Mouse (Mus musculus) midbrain, postnatal 0 days (tissue): ENCODE measurements at regions not wholly inside any gene's neighbourhood (a gene's known extent, or its start where the extent isn't known, plus 50 kb on each side); places are given as distances from the start of the nearest gene placed in this dataset.

Experiments used
- ATAC-seq: fragments of 200-750 bp; cut with Nextera tagmentation; 2 replicates; pipeline ENCODE4 v1.8.0; 2017; ENCODE audit warnings: moderate number of reproducible peaks, mild to moderate bottlenecking, moderate TSS enrichment, moderate library complexity; ENCODE audit not compliant: low FRiP score
- DNase-seq: peaks from one replicate; pipeline ENCODE4 v3.0.0-alpha.2; 2015; ENCODE audit warnings: low spot score
- H3K27ac ChIP-seq: fragments of 300-500 bp; sonication (generic); 2 replicates; pipeline ENCODE4 v1.5.1; 2014; ENCODE audit warnings: low read depth, mild to moderate bottlenecking, low read length, mixed read lengths
- H3K27me3 ChIP-seq: fragments of 300-500 bp; sonication (generic); 2 replicates; pipeline ENCODE4 v1.6.1; 2014; ENCODE audit warnings: low read length, control low read depth, mixed read lengths; ENCODE audit not compliant: insufficient read depth
- H3K36me3 ChIP-seq: fragments of 300-500 bp; sonication (generic); 2 replicates; pipeline ENCODE4 v1.6.1; 2014; ENCODE audit warnings: low read length, control low read depth, mixed read lengths; ENCODE audit not compliant: insufficient read depth
- H3K4me1 ChIP-seq: fragments of 300-500 bp; sonication (generic); 2 replicates; pipeline ENCODE4 v1.6.1; 2014; ENCODE audit warnings: mild to moderate bottlenecking, control low read depth, antibody characterized with exemption, low read length, mixed read lengths; ENCODE audit not compliant: insufficient read depth
- H3K4me2 ChIP-seq: fragments of 300-500 bp; sonication (generic); 2 replicates; pipeline ENCODE4 v1.6.1; 2014; ENCODE audit warnings: low read depth, mild to moderate bottlenecking, low read length, mixed read lengths; ENCODE audit not compliant: poor library complexity, severe bottlenecking
- H3K4me3 ChIP-seq: fragments of 300-500 bp; sonication (generic); 2 replicates; pipeline ENCODE4 v1.5.1; 2014; ENCODE audit warnings: low read depth, mild to moderate bottlenecking, low read length, moderate library complexity
- H3K9ac ChIP-seq: fragments of 300-500 bp; sonication (generic); replicated peaks from 2 replicates; pipeline ENCODE4 v1.6.1; 2014; ENCODE audit warnings: mild to moderate bottlenecking, low read length, moderate library complexity, mixed read lengths; ENCODE audit not compliant: poor library complexity, severe bottlenecking
- H3K9me3 ChIP-seq: fragments of 300-500 bp; sonication (generic); 2 replicates; pipeline ENCODE4 v1.6.1; 2016; ENCODE audit warnings: low read length, control low read depth
- CTCF ChIP-seq: IDR thresholded peaks from 2 replicates; pipeline ENCODE4 v1.5.1; 2016; ENCODE audit warnings: antibody characterized with exemption, mild to moderate bottlenecking
- WGBS: fragments of 180-500 bp; shearing (Covaris S2); extraction: QIAGEN DNeasy Blood & Tissue Kit; methylation state at CpG from one replicate; pipeline ENCODE4 v1.1.7; 2014; 5-methylcytosine and 5-hydroxymethylcytosine counted together

- Histone ChIP-seq H3K9me3 (no peaks in the 10 kb centered on the region), H3K4me1 (peaks cover 3% of the 10 kb centered on the region; the same call in 1 of the 2 replicates), H3K27me3 (no peaks in the 10 kb centered on the region), H3K4me2 (no peak overlapping the region), H3K27ac (no peak overlapping the region), H3K9ac (no peak overlapping the region), H3K36me3 (no peaks in the 10 kb centered on the region), H3K4me3 (no peak overlapping the region)
- no peak for TF ChIP-seq CTCF
- ATAC-seq = no peak
- WGBS = 69% methylated on average over 6 of the region's 6 CpGs
- DNase-seq = no peak
These were observed 57.2 kb downstream of the Lao1 start for GRCm38 (mm10) chr4:119018573-119018972.

- Histone ChIP-seq H3K4me1 (peaks cover 3% of the 10 kb centered on the region; the same call in 1 of the 2 replicates), H3K9me3 (no peaks in the 10 kb centered on the region), H3K27me3 (no peaks in the 10 kb centered on the region), H3K27ac (no peak overlapping the region), H3K9ac (0 out of 2 replicates have a peak overlapping the region, but pooled peaks have one; percentile 8), H3K4me3 (no peak overlapping the region), H3K36me3 (no peaks in the 10 kb centered on the region), H3K4me2 (no peak overlapping the region)
- TF ChIP-seq CTCF = no peak
- DNase-seq (peak; percentile 27), ATAC-seq (peak; percentile 15; the same call in 1 of the 2 replicates)
- WGBS = 47% methylated on average over 12 of the region's 12 CpGs
These were observed 57.8 kb downstream of the Lao1 start for GRCm38 (mm10) chr4:119019013-119019781.

GRCm38 (mm10) chr4:119022338-119022737, 61.0 kb downstream of the Lao1 start:
- no peak for ATAC-seq
- Histone ChIP-seq H3K4me1 (peaks cover 3% of the 10 kb centered on the region; the same call in 1 of the 2 replicates), H3K4me2 (no peak overlapping the region), H3K27ac (no peak overlapping the region), H3K27me3 (no peaks in the 10 kb centered on the region), H3K36me3 (no peaks in the 10 kb centered on the region), H3K4me3 (no peak overlapping the region), H3K9ac (no peak overlapping the region), H3K9me3 (no peaks in the 10 kb centered on the region)
- WGBS = 70% methylated on average over 6 of the region's 6 CpGs
- no peak for TF ChIP-seq CTCF
- no peak for DNase-seq

- Histone ChIP-seq H3K27me3 (no peaks in the 10 kb centered on the region), H3K27ac (no peak overlapping the region), H3K4me2 (no peak overlapping the region), H3K4me3 (no peak overlapping the region), H3K4me1 (no peaks in the 10 kb centered on the region), H3K9me3 (no peaks in the 10 kb centered on the region), H3K9ac (no peak overlapping the region), H3K36me3 (no peaks in the 10 kb centered on the region)
- TF ChIP-seq CTCF = no peak
- no peak for ATAC-seq
- DNase-seq = no peak
- 15% methylated on average over 5 of the region's 5 CpGs for WGBS
These were observed 65.0 kb downstream of the Lao1 start for GRCm38 (mm10) chr4:119026237-119026861.

- no peak overlapping the region for H3K4me3 ChIP-seq
- DNase-seq (no peak), ATAC-seq (no peak)
- no peaks in the 10 kb centered on the region for H3K27me3 ChIP-seq
- no peak overlapping the region for H3K9ac ChIP-seq
- no peaks in the 10 kb centered on the region for H3K4me1 ChIP-seq
- WGBS = 60% methylated on average over 8 of the region's 8 CpGs
- H3K36me3 ChIP-seq = no peaks in the 10 kb centered on the region
- no peak overlapping the region for H3K27ac ChIP-seq
- no peaks in the 10 kb centered on the region for H3K9me3 ChIP-seq
- no peak for TF ChIP-seq CTCF
- no peak overlapping the region for H3K4me2 ChIP-seq
These were observed 66.9 kb downstream of the Lao1 start for GRCm38 (mm10) chr4:119028208-119028821.

- no peaks in the 10 kb centered on the region for H3K27me3 ChIP-seq
- H3K4me3 ChIP-seq = no peak overlapping the region
- no peak for TF ChIP-seq CTCF
- 72% methylated on average over 7 of the region's 7 CpGs for WGBS
- DNase-seq (no peak), ATAC-seq (no peak)
- no peak overlapping the region for H3K27ac ChIP-seq
- no peaks in the 10 kb centered on the region for H3K4me1 ChIP-seq
- H3K4me2 ChIP-seq = no peak overlapping the region
- no peak overlapping the region for H3K9ac ChIP-seq
- H3K36me3 ChIP-seq = no peaks in the 10 kb centered on the region
- no peaks in the 10 kb centered on the region for H3K9me3 ChIP-seq
These were observed 67.7 kb downstream of the Lao1 start for GRCm38 (mm10) chr4:119029091-119029490.
